Mouse (Mus musculus) midbrain, embryonic 12.5 days (tissue): Measurements from ENCODE around the gene Pitpnc1. TPM values are rescaled to one million over a fixed set of nuclear protein-coding genes. Genes with fewer than 3 reads are reported as not detected.

Experiments used
- ATAC-seq: fragments of 200-750 bp; cut with Nextera tagmentation; 2 replicates; pipeline ENCODE4 v1.8.0; 2017; ENCODE audit warnings: low read depth, moderate TSS enrichment, moderate library complexity; ENCODE audit not compliant: low FRiP score
- H3K27ac ChIP-seq: fragments of 300-500 bp; sonication (generic); replicated peaks from 2 replicates; pipeline ENCODE4 v1.5.1; 2016; ENCODE audit warnings: mild to moderate bottlenecking
- H3K27me3 ChIP-seq: fragments of 300-500 bp; sonication (generic); 2 replicates; pipeline ENCODE4 v1.6.1; 2016; ENCODE audit warnings: mild to moderate bottlenecking
- H3K36me3 ChIP-seq: fragments of 300-500 bp; sonication (generic); 2 replicates; pipeline ENCODE4 v1.6.1; 2016
- H3K4me1 ChIP-seq: fragments of 300-500 bp; sonication (generic); 2 replicates; pipeline ENCODE4 v1.6.1; 2016
- H3K4me2 ChIP-seq: fragments of 300-500 bp; sonication (generic); replicated peaks from 2 replicates; pipeline ENCODE4 v1.6.1; 2016; ENCODE audit warnings: mild to moderate bottlenecking, moderate library complexity
- H3K4me3 ChIP-seq: fragments of 300-500 bp; sonication (generic); 2 replicates; pipeline ENCODE4 v1.5.1; 2016; ENCODE audit warnings: mild to moderate bottlenecking
- H3K9ac ChIP-seq: fragments of 300-500 bp; sonication (generic); replicated peaks from 2 replicates; pipeline ENCODE4 v1.6.1; 2016; ENCODE audit warnings: mild to moderate bottlenecking, moderate library complexity
- H3K9me3 ChIP-seq: fragments of 300-500 bp; sonication (generic); 2 replicates; pipeline ENCODE4 v1.6.1; 2016; ENCODE audit warnings: mild to moderate bottlenecking
- WGBS: fragments of 180-500 bp; shearing (Covaris S2); methylation state at CpG from one replicate; pipeline ENCODE4 v1.1.7; 2016; 5-methylcytosine and 5-hydroxymethylcytosine counted together
- polyA plus RNA-seq: library from polyadenylated mRNA; unstranded; fragments of >200 nt; fragmentation: Nextera tagmentation; extraction: Ambion mirVana; gene quantifications from 2 replicates; pipeline ENCODE4 v1.2.1, GENCODE M21; 2016

Pitpnc1 gene
- polyA plus RNA-seq, 1 experiment from 2014 or later, result 32.3 TPM

GRCm38 (mm10) chr11:107300235-107300634 lies 170.3 kb downstream of the Pitpnc1 start:
- Histone ChIP-seq H3K27me3 (no peaks in the 10 kb centered on the region), H3K4me2 (no peak overlapping the region), H3K4me1 (no peaks in the 10 kb centered on the region), H3K27ac (no peak overlapping the region), H3K36me3 (peaks cover 10% of the 10 kb centered on the region; the same call in 1 of the 2 replicates), H3K4me3 (no peak overlapping the region), H3K9ac (no peak overlapping the region), H3K9me3 (peaks cover 8% of the 10 kb centered on the region)
- no peak for ATAC-seq

GRCm38 (mm10) chr11:107299511-107300120 lies 170.9 kb downstream of the Pitpnc1 start:
- H3K4me2 ChIP-seq, result no peak overlapping the region
- no peak for ATAC-seq

DNA sequence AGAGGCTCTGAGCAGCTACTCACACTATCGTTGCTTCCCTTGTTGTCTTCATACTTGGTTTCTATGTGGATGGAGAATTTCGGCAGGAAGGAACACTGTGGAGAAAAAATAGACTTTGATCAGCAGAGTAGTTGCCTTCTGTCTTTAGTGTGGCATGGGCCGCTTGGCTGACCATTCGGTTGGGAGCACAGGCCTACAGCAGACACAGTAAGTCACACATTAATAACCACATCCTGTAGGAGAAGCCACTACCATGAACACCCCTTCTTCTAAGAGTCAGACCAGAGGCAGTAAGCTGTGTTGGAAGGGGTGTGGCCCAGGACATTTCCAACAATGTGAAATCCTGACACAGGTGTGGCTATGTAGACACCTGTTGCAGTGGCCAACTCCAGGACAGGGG lies 174.3 kb downstream of the Pitpnc1 start:
- Histone ChIP-seq H3K9me3 (peaks cover 8% of the 10 kb centered on the region), H3K4me3 (no peak overlapping the region), H3K4me1 (no peaks in the 10 kb centered on the region), H3K4me2 (no peak overlapping the region), H3K9ac (no peak overlapping the region), H3K27ac (no peak overlapping the region), H3K36me3 (peaks cover 5% of the 10 kb centered on the region; the same call in 1 of the 2 replicates), H3K27me3 (no peaks in the 10 kb centered on the region)
- WGBS, result 97% methylated on average over 4 of the region's 4 CpGs
- no peak for ATAC-seq

More at GRCm38 (mm10) chr11:107299511-107300120, 170.9 kb downstream of the Pitpnc1 start:
- H3K27me3 ChIP-seq, result no peaks in the 10 kb centered on the region
- H3K4me3 ChIP-seq, result no peak overlapping the region
- WGBS, result 89% methylated on average over 9 of the region's 9 CpGs
- no peak overlapping the region for H3K9ac ChIP-seq
- H3K9me3 ChIP-seq, result peaks cover 8% of the 10 kb centered on the region
- no peaks in the 10 kb centered on the region for H3K4me1 ChIP-seq
- H3K36me3 ChIP-seq, result peaks cover 10% of the 10 kb centered on the region; the same call in 1 of the 2 replicates
- no peak overlapping the region for H3K27ac ChIP-seq

- 90% methylated on average over 13 of the region's 13 CpGs for whole genome bisulfite sequencing
- H3K4me3 ChIP-seq, result no peak overlapping the region
- no peaks in the 10 kb centered on the region for H3K4me1 ChIP-seq
- H3K27me3 ChIP-seq, result no peaks in the 10 kb centered on the region
- no peak overlapping the region for H3K4me2 ChIP-seq
- H3K27ac ChIP-seq, result no peak overlapping the region
- H3K36me3 ChIP-seq, result peaks cover 13% of the 10 kb centered on the region
- H3K9me3 ChIP-seq, result no peaks in the 10 kb centered on the region
- no peak overlapping the region for H3K9ac ChIP-seq
- ATAC-seq, result no peak
These were observed 178.5 kb downstream of the Pitpnc1 start for GRCm38 (mm10) chr11:107292036-107292435.

DNA sequence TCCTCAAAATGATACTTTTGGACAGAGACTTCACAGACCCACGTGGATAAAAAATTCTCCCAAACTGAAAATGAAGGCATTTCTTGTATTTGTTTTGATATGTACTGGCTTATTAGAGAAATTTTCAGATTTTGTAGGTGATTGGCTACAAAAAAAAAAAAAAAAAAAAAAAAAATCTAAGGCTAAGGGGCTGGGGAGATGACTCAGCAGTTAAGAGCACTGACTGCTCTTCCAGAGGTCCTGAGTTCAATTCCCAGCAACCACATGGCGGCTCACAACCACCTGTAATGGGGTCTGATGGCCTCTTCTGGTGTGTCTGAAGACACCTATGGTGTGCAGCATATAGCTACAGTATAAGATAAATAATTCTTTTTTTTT lies 182.3 kb downstream of the Pitpnc1 start:
- Histone ChIP-seq H3K9ac (no peak overlapping the region), H3K27ac (no peak overlapping the region), H3K36me3 (peaks cover 13% of the 10 kb centered on the region; the same call in 1 of the 2 replicates), H3K27me3 (no peaks in the 10 kb centered on the region), H3K4me3 (no peak overlapping the region), H3K4me1 (no peaks in the 10 kb centered on the region), H3K9me3 (no peaks in the 10 kb centered on the region), H3K4me2 (no peak overlapping the region)
- WGBS, result 97% methylated on average over 2 of the region's 2 CpGs
- ATAC-seq, result no peak

- no peaks in the 10 kb centered on the region for H3K27me3 ChIP-seq
- H3K27ac ChIP-seq, result no peak overlapping the region
- H3K36me3 ChIP-seq, result peaks cover 13% of the 10 kb centered on the region; the same call in 1 of the 2 replicates
- no peaks in the 10 kb centered on the region for H3K9me3 ChIP-seq
- WGBS, result 88% methylated on average over 11 of the region's 11 CpGs
- no peaks in the 10 kb centered on the region for H3K4me1 ChIP-seq
- H3K9ac ChIP-seq, result no peak overlapping the region
- H3K4me3 ChIP-seq, result no peak overlapping the region
- no peak for ATAC-seq
- H3K4me2 ChIP-seq, result no peak overlapping the region
These were observed 183.0 kb downstream of the Pitpnc1 start for GRCm38 (mm10) chr11:107287215-107288185.

- Histone ChIP-seq H3K27ac (no peak overlapping the region), H3K4me1 (peaks cover 7% of the 10 kb centered on the region; the same call in 1 of the 2 replicates), H3K4me2 (no peak overlapping the region), H3K4me3 (no peak overlapping the region), H3K9ac (no peak overlapping the region), H3K27me3 (no peaks in the 10 kb centered on the region), H3K36me3 (peaks cover 13% of the 10 kb centered on the region; the same call in 1 of the 2 replicates), H3K9me3 (no peaks in the 10 kb centered on the region)
- 84% methylated on average over 7 of the region's 7 CpGs for WGBS
- ATAC-seq, result no peak
These were observed 184.8 kb downstream of the Pitpnc1 start for GRCm38 (mm10) chr11:107285731-107286130.

GRCm38 (mm10) chr11:107283632-107284031 lies 186.9 kb downstream of the Pitpnc1 start:
- WGBS, result 96% methylated on average over 3 of the region's 3 CpGs
- H3K36me3 ChIP-seq, result no peaks in the 10 kb centered on the region
- H3K4me1 ChIP-seq, result peaks cover 24% of the 10 kb centered on the region

DNA sequence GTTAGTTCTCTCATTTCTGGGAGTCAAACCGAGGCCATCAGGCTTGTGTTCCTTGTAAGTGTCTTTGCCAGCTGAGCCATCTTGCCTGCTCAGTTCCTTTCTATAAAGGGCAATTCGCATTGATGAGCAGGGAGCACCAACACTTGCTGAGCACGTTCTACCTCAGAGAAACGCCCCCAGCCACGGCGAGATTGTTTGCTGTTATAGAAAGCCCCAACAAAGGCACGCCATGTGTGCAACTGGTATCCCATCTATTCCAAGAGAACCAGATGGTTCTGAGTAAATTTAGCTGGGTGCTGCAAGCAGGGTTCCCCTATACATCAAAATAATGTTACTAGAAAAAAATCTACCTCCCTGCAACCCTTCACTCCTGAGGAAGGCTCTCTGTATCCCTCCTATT lies 188.0 kb downstream of the Pitpnc1 start:
- no peak for ATAC-seq
- no peak overlapping the region for H3K4me2 ChIP-seq
- H3K27me3 ChIP-seq, result no peaks in the 10 kb centered on the region
- H3K27ac ChIP-seq, result no peak overlapping the region
- H3K4me3 ChIP-seq, result no peak overlapping the region
- H3K4me1 ChIP-seq, result peaks cover 24% of the 10 kb centered on the region
- H3K9me3 ChIP-seq, result no peaks in the 10 kb centered on the region
- H3K36me3 ChIP-seq, result no peaks in the 10 kb centered on the region
- 93% methylated on average over 7 of the region's 7 CpGs for WGBS
- no peak overlapping the region for H3K9ac ChIP-seq

More at GRCm38 (mm10) chr11:107283632-107284031, 186.9 kb downstream of the Pitpnc1 start:
- no peak for ATAC-seq
- no peak overlapping the region for H3K9ac ChIP-seq
- H3K4me2 ChIP-seq, result no peak overlapping the region
- no peak overlapping the region for H3K27ac ChIP-seq
- no peaks in the 10 kb centered on the region for H3K9me3 ChIP-seq
- H3K27me3 ChIP-seq, result no peaks in the 10 kb centered on the region
- no peak overlapping the region for H3K4me3 ChIP-seq

- H3K4me3 ChIP-seq, result no peak overlapping the region
- peaks cover 29% of the 10 kb centered on the region for H3K4me1 ChIP-seq
- H3K27ac ChIP-seq, result no peak overlapping the region
- 16% methylated on average over 8 of the region's 8 CpGs for WGBS
- no peak overlapping the region for H3K9ac ChIP-seq
- H3K4me2 ChIP-seq, result no peak overlapping the region
- no peak for ATAC-seq
- H3K27me3 ChIP-seq, result no peaks in the 10 kb centered on the region
- no peaks in the 10 kb centered on the region for H3K36me3 ChIP-seq
- H3K9me3 ChIP-seq, result no peaks in the 10 kb centered on the region
These were observed 191.2 kb downstream of the Pitpnc1 start for GRCm38 (mm10) chr11:107279258-107279657.

- no peak overlapping the region for H3K4me2 ChIP-seq
- H3K9ac ChIP-seq, result no peak overlapping the region
- H3K36me3 ChIP-seq, result no peaks in the 10 kb centered on the region
- H3K9me3 ChIP-seq, result no peaks in the 10 kb centered on the region
- no peak overlapping the region for H3K27ac ChIP-seq
- WGBS, result 77% methylated on average over 7 of the region's 7 CpGs
- peaks cover 36% of the 10 kb centered on the region for H3K4me1 ChIP-seq
- no peak for ATAC-seq
- no peak overlapping the region for H3K4me3 ChIP-seq
- no peaks in the 10 kb centered on the region for H3K27me3 ChIP-seq
These were observed 193.6 kb downstream of the Pitpnc1 start for GRCm38 (mm10) chr11:107276898-107277297.

DNA sequence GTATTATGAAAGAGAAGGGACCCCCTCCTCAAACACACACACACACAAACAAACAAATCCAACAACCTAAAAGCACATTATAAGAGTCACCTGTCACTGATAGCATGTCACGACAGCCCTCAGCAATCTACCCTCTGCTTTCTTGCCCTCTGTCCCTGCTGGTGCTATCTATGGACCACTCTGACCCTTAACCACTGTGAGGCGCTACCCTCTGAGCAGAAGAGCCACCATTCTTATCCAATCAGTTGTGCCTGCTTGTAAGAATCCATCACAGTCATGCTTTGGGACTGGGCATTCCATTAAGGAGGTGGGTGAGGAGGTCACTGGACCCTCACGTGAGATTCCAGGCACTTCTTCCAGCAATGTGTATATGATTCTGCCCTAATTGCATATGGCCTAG lies 194.2 kb downstream of the Pitpnc1 start:
- Histone ChIP-seq H3K27ac (no peak overlapping the region), H3K4me1 (peaks cover 35% of the 10 kb centered on the region)
- WGBS, result 71% methylated on average over 3 of the region's 3 CpGs

More for the DNA sequence above, 194.2 kb downstream of the Pitpnc1 start:
- no peaks in the 10 kb centered on the region for H3K36me3 ChIP-seq
- H3K27me3 ChIP-seq, result no peaks in the 10 kb centered on the region
- no peak for ATAC-seq
- H3K9me3 ChIP-seq, result no peaks in the 10 kb centered on the region
- no peak overlapping the region for H3K9ac ChIP-seq
- no peak overlapping the region for H3K4me3 ChIP-seq
- H3K4me2 ChIP-seq, result no peak overlapping the region
